Comparison of ENCODE assay signal across 21 mouse cellular contexts in genomic region chr9:21728261-21728832, GRCm38 (mm10). TPM values are rescaled to one million over a fixed set of nuclear protein-coding genes. Genes with fewer than 3 reads are reported as not detected.
A peak's percentile ranks its signal among the peaks of the same experiment; 100 is the strongest.
DNase-seq lines count a peak whose midpoint lies in the region; ATAC-seq and TF ChIP-seq lines count a peak whose summit lies in the region.
"Had no signal": no experiment of that assay in that cellular context is flagged by ENCODE, and none has a peak within 500 bp of the region (broad histone marks: within the 10 kb centered on the region; RNA-seq: fewer than 3 reads in every experiment).

No protein-coding gene starts in this region.

- no peak overlapping the region for H3K9ac ChIP-seq in stomach, postnatal 0 days (ENCODE audit: low read length)
- H3K9ac ChIP-seq: forebrain, embryonic 12.5 days; hindbrain, embryonic 14.5 days had no signal

- peaks cover 13% of the 10 kb centered on the region for H3K4me1 ChIP-seq in stomach, postnatal 0 days (replicated peaks; ENCODE audit: control insufficient read depth, insufficient read depth)

- H3K4me2 ChIP-seq in stomach, postnatal 0 days (replicated peaks; ENCODE audit: low read depth): no peak overlapping the region
- H3K4me2 ChIP-seq: forebrain, embryonic 12.5 days; heart, embryonic 11.5 days; hindbrain, embryonic 14.5 days; midbrain, embryonic 11.5 days had no signal

- no peak for TF ChIP-seq CTCF in stomach, postnatal 0 days (IDR thresholded peaks at IDR 0.05; ENCODE audit: low read depth)

- peak overlapping the region; percentile 49 for H3K27ac ChIP-seq in macrophage
- peak overlapping the region; percentile 63 for H3K27ac ChIP-seq in stomach, postnatal 0 days (replicated peaks)
- H3K27ac ChIP-seq: forebrain, embryonic 12.5 days; hindbrain, embryonic 14.5 days had no signal

- H3K36me3 ChIP-seq in macrophage (ENCODE audit: inconsistent target): peaks cover 19% of the 10 kb centered on the region
- peaks cover 11% of the 10 kb centered on the region for H3K36me3 ChIP-seq in stomach, postnatal 0 days (ENCODE audit: control insufficient read depth, insufficient read depth, low read length)

- peaks cover 97% of the 10 kb centered on the region for H3K79me2 ChIP-seq in macrophage (ENCODE audit: inconsistent target)

- 46% methylated on average over 10 of the region's 10 CpGs for WGBS in macrophage (ENCODE audit: missing documents)
- 72% methylated on average over 10 of the region's 10 CpGs for WGBS in stomach, postnatal 0 days

- no peak for TF ChIP-seq EP300 in stomach, postnatal 0 days (optimal IDR thresholded peaks at IDR 0.05)

- DNase-seq in adrenal gland, adult 8-10 months: peak; percentile 64
- no peak for DNase-seq in adrenal gland, postnatal 25 days
- DNase-seq in lung, postnatal 36 days: peak; percentile 29
- DNase-seq in lung, postnatal 14 days: no peak
- no peak for DNase-seq in stomach, postnatal 0 days (ENCODE audit: low spot score)
- no peak for DNase-seq in neural tube, embryonic 10.5 days (ENCODE audit: extremely low spot score, low spot score)
- no peak for DNase-seq in layer of hippocampus, adult 9-10 months (ENCODE audit: low spot score)
- DNase-seq: cerebellum, postnatal 14 days; embryo, embryonic 11 days; gastrocnemius, postnatal 25 days; kidney, adult 11 months; kidney, postnatal 14 days; layer of hippocampus, adult 9-11 months; lung, postnatal 10 days; right cerebral cortex, postnatal 4 days; thymus, adult 18-20 months had no signal

- no peaks in the 10 kb centered on the region for H3K27me3 ChIP-seq in stomach, postnatal 0 days (ENCODE audit: control insufficient read depth, insufficient read depth, low read length)
- H3K27me3 ChIP-seq: forebrain, embryonic 12.5 days had no signal

- H3K9me3 ChIP-seq in stomach, postnatal 0 days (ENCODE audit: control insufficient read depth, low read length): no peaks in the 10 kb centered on the region
- H3K9me3 ChIP-seq: forebrain, embryonic 12.5 days had no signal

- ATAC-seq in stomach, postnatal 0 days (ENCODE audit: low FRiP score, low TSS enrichment): no peak

- H3K4me3 ChIP-seq in macrophage (ENCODE audit: inconsistent target): no peak overlapping the region
- no peak overlapping the region for H3K4me3 ChIP-seq in stomach, postnatal 0 days (ENCODE audit: low read depth, low read length)
- H3K4me3 ChIP-seq: forebrain, embryonic 12.5 days had no signal

RNA-seq across cellular contexts. Expression of gene Ldlr, which starts 5.1 kb away (rescaled TPM):
- 100 to 1,000 TPM; 102 to 164 (median 147) TPM for total RNA-seq in adrenal gland, adult 8-10 months (2022)
- total RNA-seq in adrenal gland, postnatal 25 days (2021): 126 and 145 TPM in 2 replicates
- total RNA-seq in macrophage (2018; cell fraction: chromatin; rRNA removed): 100 to 1,000 TPM; 108 to 214 (median 161) TPM
- 100 to 1,000 TPM in 6 of 26 experiments, 10 to 100 TPM in 20; 63.5 to 122 (median 86.1) TPM for total RNA-seq in macrophage (2018; cell fraction: cytosol; rRNA removed)
- 100 to 1,000 TPM; 124 to 340 (median 182) TPM for total RNA-seq in macrophage (2018; cell fraction: nucleus; rRNA removed)
- 29.9 to 80.2 TPM (median 62.2 TPM) in 3 replicates for polyA plus RNA-seq in macrophage (2018)
- polyA plus RNA-seq in stomach, postnatal 0 days (2015; fragmentation: Nextera tagmentation; extraction: Ambion mirVana): 28.9 and 30.4 TPM in 2 replicates

RNA-seq across cellular contexts. Expression of gene Spc24, which starts 31.8 kb away (rescaled TPM):
- 1 to 10 TPM in 3 of 4 experiments, under 1 TPM in 1; 0.32 to 4.9 (median 2.1) TPM for total RNA-seq in adrenal gland, adult 8-10 months (2022)
- total RNA-seq in adrenal gland, postnatal 25 days (2021): 4.7 and 5.6 TPM in 2 replicates
- 1 to 10 TPM in 11 of 26 experiments, under 1 TPM in 4, not detected in 11; 0.53 to 4.3 (median 1.8) TPM for total RNA-seq in macrophage (2018; cell fraction: chromatin; rRNA removed)
- 1 to 10 TPM in 9 of 26 experiments, under 1 TPM in 17; 0.28 to 2.4 (median 0.89) TPM for total RNA-seq in macrophage (2018; cell fraction: cytosol; rRNA removed)
- total RNA-seq in macrophage (2018; cell fraction: nucleus; rRNA removed): 1 to 10 TPM in 7 of 26 experiments, under 1 TPM in 9, not detected in 10; 0.45 to 9.6 (median 0.94) TPM
- polyA plus RNA-seq in macrophage (2018): 0.45 to 5.8 TPM (median 3.0 TPM) in 3 replicates
- polyA plus RNA-seq in stomach, postnatal 0 days (2015; fragmentation: Nextera tagmentation; extraction: Ambion mirVana): 29.2 and 31.2 TPM in 2 replicates

Comparison
In these comparisons a context has a peak if more than half of its experiments do, and no peak if none do; other contexts are left out.
1. DNase-seq: peak in adrenal gland, adult 8-10 months (single experiment) and lung, postnatal 36 days (single experiment); none in adrenal gland, postnatal 25 days (single experiment), lung, postnatal 14 days (single experiment), stomach, postnatal 0 days (single experiment), neural tube, embryonic 10.5 days (single experiment) and layer of hippocampus, adult 9-10 months (single experiment).